Mouse (Mus musculus) stomach, embryonic 16.5 days (tissue): ENCODE results near the gene Eepd1. TPM values are rescaled to one million over a fixed set of nuclear protein-coding genes. Genes with fewer than 3 reads are reported as not detected.

ENCODE experiments used
- ATAC-seq: fragments of 200-750 bp; cut with Nextera tagmentation; 2 replicates; pipeline ENCODE4 v1.8.0; 2017; ENCODE audit warnings: moderate number of reproducible peaks, moderate TSS enrichment; ENCODE audit not compliant: insufficient read depth, low FRiP score
- H3K27ac ChIP-seq: fragments of 300-500 bp; sonication (generic); 2 replicates; pipeline ENCODE4 v1.5.1; 2014; ENCODE audit warnings: low read length
- H3K27me3 ChIP-seq: fragments of 300-500 bp; sonication (generic); 2 replicates; pipeline ENCODE4 v1.6.1; 2014; ENCODE audit warnings: low read length, control low read depth, mixed read lengths; ENCODE audit not compliant: control insufficient read depth, insufficient read depth
- H3K36me3 ChIP-seq: fragments of 300-500 bp; sonication (generic); 2 replicates; pipeline ENCODE4 v1.6.1; 2014; ENCODE audit warnings: low read length; ENCODE audit not compliant: control insufficient read depth, insufficient read depth
- H3K4me1 ChIP-seq: fragments of 300-500 bp; sonication (generic); 2 replicates; pipeline ENCODE4 v1.6.1; 2014; ENCODE audit warnings: low read length, control low read depth, mixed read lengths; ENCODE audit not compliant: control insufficient read depth, insufficient read depth
- H3K4me2 ChIP-seq: fragments of 300-500 bp; sonication (generic); 2 replicates; pipeline ENCODE4 v1.6.1; 2014; ENCODE audit warnings: low read depth, low read length, mixed read lengths
- H3K4me3 ChIP-seq: fragments of 300-500 bp; sonication (generic); replicated peaks from 2 replicates; pipeline ENCODE4 v1.5.1; 2014; ENCODE audit warnings: mild to moderate bottlenecking, low read length
- H3K9ac ChIP-seq: fragments of 300-500 bp; sonication (generic); 2 replicates; pipeline ENCODE4 v1.6.1; 2014; ENCODE audit warnings: low read length
- H3K9me3 ChIP-seq: fragments of 300-500 bp; sonication (generic); replicated peaks from 2 replicates; pipeline ENCODE4 v1.6.1; 2016; ENCODE audit warnings: low read length, control low read depth; ENCODE audit not compliant: control insufficient read depth
- WGBS: fragments of 180-500 bp; shearing (Covaris S2); extraction: QIAGEN DNeasy Blood & Tissue Kit; methylation state at CpG from one replicate; pipeline ENCODE4 v1.1.7; 2014; 5-methylcytosine and 5-hydroxymethylcytosine counted together
- polyA plus RNA-seq: library from polyadenylated mRNA; unstranded; fragments of >200 nt; fragmentation: Nextera tagmentation; extraction: Ambion mirVana; gene quantifications from 2 replicates; pipeline ENCODE4 v1.2.1, GENCODE M21; 2015

Gene Eepd1
- polyA plus RNA-seq, 1 experiment from 2014 or later = 14.9 TPM

- Histone ChIP-seq H3K4me1 (no peaks in the 10 kb centered on the region), H3K9ac (no peak overlapping the region), H3K4me2 (no peak overlapping the region), H3K36me3 (no peaks in the 10 kb centered on the region), H3K27me3 (no peaks in the 10 kb centered on the region), H3K4me3 (no peak overlapping the region), H3K9me3 (no peaks in the 10 kb centered on the region), H3K27ac (no peak overlapping the region)
- no peak for ATAC-seq
- WGBS = 63% methylated on average over 6 of the region's 6 CpGs
Observed at GRCm38 (mm10) chr9:25519193-25519592, 37.8 kb downstream of the Eepd1 start.

- no peaks in the 10 kb centered on the region for H3K9me3 ChIP-seq
- 85% methylated on average over 7 of the region's 7 CpGs for WGBS
Observed at GRCm38 (mm10) chr9:25520826-25521225, 39.5 kb downstream of the Eepd1 start.

GRCm38 (mm10) chr9:25521825-25522224 lies 40.5 kb downstream of the Eepd1 start:
- H3K9ac ChIP-seq = no peak overlapping the region
- H3K9me3 ChIP-seq = no peaks in the 10 kb centered on the region
- peaks cover 6% of the 10 kb centered on the region for H3K4me1 ChIP-seq
- no peak overlapping the region for H3K4me2 ChIP-seq
- H3K27me3 ChIP-seq = no peaks in the 10 kb centered on the region
- no peak for ATAC-seq
- no peak overlapping the region for H3K4me3 ChIP-seq
- WGBS = 86% methylated on average over 2 of the region's 2 CpGs
- H3K27ac ChIP-seq = no peak overlapping the region
- H3K36me3 ChIP-seq = no peaks in the 10 kb centered on the region

More at GRCm38 (mm10) chr9:25520826-25521225, 39.5 kb downstream of the Eepd1 start:
- Histone ChIP-seq H3K36me3 (no peaks in the 10 kb centered on the region), H3K4me2 (no peak overlapping the region), H3K9ac (no peak overlapping the region), H3K4me3 (no peak overlapping the region), H3K27me3 (no peaks in the 10 kb centered on the region), H3K4me1 (no peaks in the 10 kb centered on the region), H3K27ac (no peak overlapping the region)
- ATAC-seq = no peak

GRCm38 (mm10) chr9:25526516-25526915 lies 45.2 kb downstream of the Eepd1 start:
- H3K9ac ChIP-seq = no peak overlapping the region
- no peak overlapping the region for H3K4me2 ChIP-seq
- no peaks in the 10 kb centered on the region for H3K27me3 ChIP-seq
- no peak overlapping the region for H3K27ac ChIP-seq
- ATAC-seq = no peak
- no peaks in the 10 kb centered on the region for H3K9me3 ChIP-seq
- no peaks in the 10 kb centered on the region for H3K36me3 ChIP-seq
- 61% methylated on average over 1 of the region's 1 CpGs for WGBS
- H3K4me1 ChIP-seq = peaks cover 15% of the 10 kb centered on the region
- no peak overlapping the region for H3K4me3 ChIP-seq

- H3K9ac ChIP-seq = no peak overlapping the region
- peak; percentile 58; the same call in 1 of the 2 replicates for ATAC-seq
Observed at GRCm38 (mm10) chr9:25526927-25527337, 45.6 kb downstream of the Eepd1 start.

GRCm38 (mm10) chr9:25527359-25528038 lies 46.2 kb downstream of the Eepd1 start:
- H3K9me3 ChIP-seq = no peaks in the 10 kb centered on the region
- no peak overlapping the region for H3K4me2 ChIP-seq
- ATAC-seq = no peak
- peak overlapping the region; percentile 37 for H3K27ac ChIP-seq
- no peaks in the 10 kb centered on the region for H3K36me3 ChIP-seq
- H3K9ac ChIP-seq = no peak overlapping the region
- no peak overlapping the region for H3K4me3 ChIP-seq
- H3K4me1 ChIP-seq = peaks cover 15% of the 10 kb centered on the region
- 50% methylated on average over 7 of the region's 7 CpGs for WGBS
- H3K27me3 ChIP-seq = no peaks in the 10 kb centered on the region

More at GRCm38 (mm10) chr9:25526927-25527337, 45.6 kb downstream of the Eepd1 start:
- Histone ChIP-seq H3K4me3 (no peak overlapping the region), H3K27ac (peak overlapping the region; percentile 37), H3K27me3 (no peaks in the 10 kb centered on the region), H3K36me3 (no peaks in the 10 kb centered on the region), H3K9me3 (no peaks in the 10 kb centered on the region), H3K4me1 (peaks cover 15% of the 10 kb centered on the region), H3K4me2 (no peak overlapping the region)

- H3K27ac ChIP-seq = no peak overlapping the region
- H3K27me3 ChIP-seq = no peaks in the 10 kb centered on the region
- H3K36me3 ChIP-seq = no peaks in the 10 kb centered on the region
- H3K9ac ChIP-seq = no peak overlapping the region
- H3K4me1 ChIP-seq = peaks cover 11% of the 10 kb centered on the region; the same call in 1 of the 2 replicates
- 73% methylated on average over 1 of the region's 1 CpGs for WGBS
- H3K9me3 ChIP-seq = no peaks in the 10 kb centered on the region
- H3K4me2 ChIP-seq = no peak overlapping the region
- no peak overlapping the region for H3K4me3 ChIP-seq
- no peak for ATAC-seq
Observed at GRCm38 (mm10) chr9:25531627-25532026, 50.3 kb downstream of the Eepd1 start.

- ATAC-seq = no peak
- no peaks in the 10 kb centered on the region for H3K27me3 ChIP-seq
- no peak overlapping the region for H3K4me3 ChIP-seq
- no peak overlapping the region for H3K9ac ChIP-seq
- H3K9me3 ChIP-seq = no peaks in the 10 kb centered on the region
- 56% methylated on average over 3 of the region's 3 CpGs for WGBS
- H3K4me2 ChIP-seq = no peak overlapping the region
- H3K4me1 ChIP-seq = peaks cover 6% of the 10 kb centered on the region; the same call in 1 of the 2 replicates
- no peaks in the 10 kb centered on the region for H3K36me3 ChIP-seq
- H3K27ac ChIP-seq = no peak overlapping the region
Observed at GRCm38 (mm10) chr9:25532105-25532504, 50.8 kb downstream of the Eepd1 start.

GRCm38 (mm10) chr9:25535487-25535886 lies 54.1 kb downstream of the Eepd1 start:
- Histone ChIP-seq H3K9me3 (no peaks in the 10 kb centered on the region), H3K4me3 (no peak overlapping the region), H3K9ac (no peak overlapping the region), H3K36me3 (no peaks in the 10 kb centered on the region), H3K27ac (no peak overlapping the region), H3K27me3 (no peaks in the 10 kb centered on the region), H3K4me1 (no peaks in the 10 kb centered on the region), H3K4me2 (no peak overlapping the region)
- 73% methylated on average over 3 of the region's 3 CpGs for WGBS
- ATAC-seq = no peak
